Mouse (Mus musculus) heart, embryonic 13.5 days (tissue): ENCODE data around the gene Gpcpd1. TPM values are rescaled to one million over a fixed set of nuclear protein-coding genes. Genes with fewer than 3 reads are reported as not detected.
"Not testable (repeated sequence)": the region's sequence is repeated elsewhere in the genome, so short reads cannot be mapped to it uniquely, and the experiment has no call there.

Experiments used
- ATAC-seq: fragments of 200-750 bp; cut with Nextera tagmentation; 2 replicates; pipeline ENCODE4 v1.8.0; 2017; ENCODE audit warnings: moderate TSS enrichment; ENCODE audit not compliant: insufficient number of reproducible peaks, low FRiP score, low TSS enrichment; ENCODE audit errors: extremely low read depth
- H3K27ac ChIP-seq: fragments of 300-500 bp; sonication (generic); replicated peaks from 2 replicates; pipeline ENCODE4 v1.5.1; 2015; ENCODE audit warnings: moderate library complexity, mild to moderate bottlenecking, inconsistent platforms
- H3K27me3 ChIP-seq: fragments of 300-500 bp; sonication (generic); replicated peaks from 2 replicates; pipeline ENCODE4 v1.6.1; 2015; ENCODE audit warnings: mild to moderate bottlenecking, inconsistent platforms
- H3K36me3 ChIP-seq: fragments of 300-500 bp; sonication (generic); 2 replicates; pipeline ENCODE4 v1.6.1; 2015; ENCODE audit warnings: mild to moderate bottlenecking, inconsistent platforms
- H3K4me1 ChIP-seq: fragments of 300-500 bp; sonication (generic); 2 replicates; pipeline ENCODE4 v1.6.1; 2015; ENCODE audit warnings: inconsistent platforms
- H3K4me2 ChIP-seq: fragments of 300-500 bp; sonication (generic); 2 replicates; pipeline ENCODE4 v1.6.1; 2015; ENCODE audit warnings: inconsistent platforms, mild to moderate bottlenecking, moderate library complexity
- H3K4me3 ChIP-seq: fragments of 300-500 bp; sonication (generic); 2 replicates; pipeline ENCODE4 v1.5.1; 2015; ENCODE audit warnings: moderate library complexity, mild to moderate bottlenecking, inconsistent platforms
- H3K9ac ChIP-seq: fragments of 300-500 bp; sonication (generic); 2 replicates; pipeline ENCODE4 v1.6.1; 2015; ENCODE audit warnings: inconsistent platforms, mild to moderate bottlenecking, moderate library complexity
- H3K9me3 ChIP-seq: fragments of 300-500 bp; sonication (generic); 2 replicates; pipeline ENCODE4 v1.6.1; 2016; ENCODE audit warnings: inconsistent platforms
- WGBS: fragments of 180-500 bp; shearing (Covaris S2); methylation state at CpG from one replicate; pipeline ENCODE4 v1.1.7; 2015; ENCODE audit warnings: mixed read lengths; 5-methylcytosine and 5-hydroxymethylcytosine counted together
- polyA plus RNA-seq: library from polyadenylated mRNA; unstranded; fragments of >200 nt; fragmentation: Nextera tagmentation; extraction: Ambion mirVana; gene quantifications from 2 replicates; pipeline ENCODE4 v1.2.1, GENCODE M21; 2015

Gene Gpcpd1
- polyA plus RNA-seq, 1 experiment from 2014 or later: 31.6 TPM

DNA sequence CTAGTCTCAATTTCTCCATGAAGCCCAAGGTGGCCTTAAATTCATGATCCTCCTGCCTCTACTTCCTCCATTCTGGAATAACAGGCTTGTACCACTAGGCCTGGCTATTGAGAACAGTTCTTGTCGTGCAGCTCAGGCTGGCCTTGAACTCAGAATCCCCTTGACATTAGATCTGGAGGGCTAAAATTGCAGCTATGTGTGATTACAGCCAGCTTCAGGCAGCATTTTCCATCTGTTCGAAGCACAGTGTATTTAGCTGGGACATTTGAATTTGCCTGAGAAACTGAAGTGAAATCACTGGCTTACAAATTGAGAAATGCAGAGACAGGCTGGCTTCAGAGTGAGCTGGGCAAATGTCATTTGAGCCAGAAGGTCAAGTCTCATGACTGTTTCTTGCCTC lies 16.2 kb upstream of the Gpcpd1 start:
- Histone ChIP-seq H3K4me2 (no peak overlapping the region), H3K36me3 (no peaks in the 10 kb centered on the region), H3K27ac (no peak overlapping the region), H3K9me3 (no peaks in the 10 kb centered on the region), H3K4me1 (peaks cover 16% of the 10 kb centered on the region), H3K9ac (no peak overlapping the region), H3K4me3 (no peak overlapping the region), H3K27me3 (no peaks in the 10 kb centered on the region)
- 70% methylated on average over 2 of the region's 2 CpGs for WGBS
- ATAC-seq: no peak

DNA sequence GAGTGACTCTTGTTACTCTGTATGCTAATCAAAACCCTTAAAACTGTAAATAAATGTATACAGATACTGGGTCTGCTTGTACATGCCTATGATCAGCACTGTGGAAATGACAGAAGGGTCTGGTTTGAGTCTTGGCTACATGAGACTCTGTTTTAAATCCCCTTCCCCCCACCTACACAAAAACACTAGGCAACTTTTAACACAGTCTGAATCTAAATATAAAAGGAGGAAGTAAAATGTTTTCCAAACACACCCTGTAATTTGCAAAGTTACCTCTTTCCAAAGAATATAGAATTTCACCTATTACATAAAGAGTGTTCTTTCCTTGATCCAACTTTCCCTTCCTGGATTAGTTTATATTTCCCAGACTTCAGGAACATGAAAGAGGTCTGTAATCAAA lies 14.2 kb upstream of the Gpcpd1 start:
- Histone ChIP-seq H3K27ac (peak overlapping the region; percentile 41; the same call in 1 of the 2 replicates), H3K4me1 (peaks cover 10% of the 10 kb centered on the region), H3K9ac (no peak overlapping the region), H3K4me3 (no peak overlapping the region), H3K9me3 (no peaks in the 10 kb centered on the region), H3K27me3 (no peaks in the 10 kb centered on the region), H3K4me2 (no peak overlapping the region), H3K36me3 (no peaks in the 10 kb centered on the region)
- no peak for ATAC-seq

GRCm38 (mm10) chr2:132600081-132600480 lies 12.6 kb upstream of the Gpcpd1 start:
- WGBS: 81% methylated on average over 4 of the region's 4 CpGs
- Histone ChIP-seq H3K9ac (no peak overlapping the region), H3K27me3 (no peaks in the 10 kb centered on the region), H3K27ac (no peak overlapping the region), H3K4me1 (peaks cover 13% of the 10 kb centered on the region), H3K4me2 (no peak overlapping the region), H3K4me3 (no peak overlapping the region), H3K9me3 (no peaks in the 10 kb centered on the region), H3K36me3 (no peaks in the 10 kb centered on the region)
- no peak for ATAC-seq

- Histone ChIP-seq H3K36me3 (no peaks in the 10 kb centered on the region), H3K9me3 (no peaks in the 10 kb centered on the region)
- WGBS: 84% methylated on average over 6 of the region's 6 CpGs
Observed at GRCm38 (mm10) chr2:132599127-132599526, 11.6 kb upstream of the Gpcpd1 start.

GRCm38 (mm10) chr2:132597866-132598480 lies 10.4 kb upstream of the Gpcpd1 start:
- Histone ChIP-seq H3K27ac (peak overlapping the region; percentile 43; the same call in 1 of the 2 replicates), H3K9ac (no peak overlapping the region), H3K27me3 (no peaks in the 10 kb centered on the region), H3K4me2 (no peak overlapping the region), H3K4me3 (no peak overlapping the region), H3K9me3 (no peaks in the 10 kb centered on the region), H3K4me1 (peaks cover 13% of the 10 kb centered on the region), H3K36me3 (no peaks in the 10 kb centered on the region)
- ATAC-seq: no peak
- WGBS: 53% methylated on average over 3 of the region's 3 CpGs

More at GRCm38 (mm10) chr2:132599127-132599526, 11.6 kb upstream of the Gpcpd1 start:
- Histone ChIP-seq H3K4me2 (no peak overlapping the region), H3K4me3 (no peak overlapping the region), H3K27ac (no peak overlapping the region), H3K4me1 (peaks cover 13% of the 10 kb centered on the region), H3K27me3 (no peaks in the 10 kb centered on the region), H3K9ac (no peak overlapping the region)
- ATAC-seq: no peak

DNA sequence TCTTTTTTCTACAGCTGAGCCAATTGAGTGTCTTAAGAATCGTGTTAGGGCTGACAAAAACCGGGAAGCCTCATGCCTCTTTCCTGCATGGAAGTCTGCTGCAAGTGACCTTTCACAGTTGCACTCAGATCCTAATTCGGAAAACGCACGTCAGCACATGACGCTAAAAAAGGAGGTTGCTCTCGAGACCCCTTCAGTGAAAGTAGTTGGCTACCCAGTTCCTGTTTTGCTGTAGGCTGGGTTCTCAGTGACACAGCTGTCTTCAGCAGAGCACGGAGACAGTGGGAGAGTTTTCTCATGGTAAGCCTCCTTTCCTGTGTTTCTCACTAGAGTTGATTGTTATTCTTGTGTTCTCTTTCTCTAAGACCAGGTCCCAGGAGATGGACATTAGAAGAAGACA lies 9.7 kb upstream of the Gpcpd1 start:
- H3K27me3 ChIP-seq: no peaks in the 10 kb centered on the region
- H3K9me3 ChIP-seq: no peaks in the 10 kb centered on the region
- no peak overlapping the region for H3K9ac ChIP-seq
- no peak overlapping the region for H3K4me3 ChIP-seq
- no peak for ATAC-seq
- peak overlapping the region; percentile 43; the same call in 1 of the 2 replicates for H3K27ac ChIP-seq
- peaks cover 13% of the 10 kb centered on the region for H3K4me1 ChIP-seq
- H3K4me2 ChIP-seq: no peak overlapping the region
- 42% methylated on average over 8 of the region's 8 CpGs for WGBS
- no peaks in the 10 kb centered on the region for H3K36me3 ChIP-seq

DNA sequence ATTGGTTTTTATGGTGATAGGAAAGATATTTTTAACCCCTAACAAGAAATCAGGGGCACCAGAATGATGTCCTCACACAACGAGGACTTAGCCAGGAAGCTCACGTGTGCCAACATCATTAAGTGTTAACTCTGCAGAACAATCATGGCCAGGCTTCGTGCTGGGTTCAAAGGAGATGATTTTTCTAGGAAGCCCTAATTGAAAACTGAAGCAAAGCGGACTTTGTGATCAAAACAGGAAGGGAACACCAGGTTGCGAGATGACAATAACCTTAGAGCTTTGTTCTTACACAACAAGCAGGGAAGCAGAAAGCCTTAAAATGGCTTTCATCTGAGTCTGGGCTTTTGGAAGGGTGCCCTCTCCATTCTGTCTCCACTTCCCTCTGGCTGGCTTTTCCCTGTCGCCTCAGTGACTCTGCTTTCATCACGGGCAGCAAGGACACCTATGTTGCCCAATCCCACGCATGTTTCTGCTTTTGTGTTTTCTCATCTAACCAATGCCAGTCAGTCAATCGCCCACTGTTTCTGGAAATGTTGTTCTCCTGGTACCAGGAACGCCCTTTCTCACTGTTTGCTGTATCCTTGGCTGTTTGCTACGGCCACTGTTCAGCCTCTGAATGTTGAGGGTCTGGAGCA lies 8.2 kb upstream of the Gpcpd1 start:
- ATAC-seq: no peak
- H3K9ac ChIP-seq: no peak overlapping the region

GRCm38 (mm10) chr2:132592126-132592525 lies 4.6 kb upstream of the Gpcpd1 start:
- Histone ChIP-seq H3K9me3 (no peaks in the 10 kb centered on the region), H3K9ac (no peak overlapping the region), H3K27me3 (no peaks in the 10 kb centered on the region), H3K4me2 (no peak overlapping the region), H3K4me1 (peaks cover 15% of the 10 kb centered on the region), H3K36me3 (no peaks in the 10 kb centered on the region), H3K27ac (no peak overlapping the region), H3K4me3 (no peak overlapping the region)
- no peak for ATAC-seq
- WGBS: 69% methylated on average over 3 of the region's 3 CpGs

More for the DNA sequence above, 8.2 kb upstream of the Gpcpd1 start:
- Histone ChIP-seq H3K4me1 (peaks cover 14% of the 10 kb centered on the region), H3K27ac (no peak overlapping the region), H3K4me3 (no peak overlapping the region), H3K4me2 (no peak overlapping the region), H3K9me3 (no peaks in the 10 kb centered on the region), H3K36me3 (no peaks in the 10 kb centered on the region), H3K27me3 (no peaks in the 10 kb centered on the region)
- 73% methylated on average over 11 of the region's 11 CpGs for WGBS

DNA sequence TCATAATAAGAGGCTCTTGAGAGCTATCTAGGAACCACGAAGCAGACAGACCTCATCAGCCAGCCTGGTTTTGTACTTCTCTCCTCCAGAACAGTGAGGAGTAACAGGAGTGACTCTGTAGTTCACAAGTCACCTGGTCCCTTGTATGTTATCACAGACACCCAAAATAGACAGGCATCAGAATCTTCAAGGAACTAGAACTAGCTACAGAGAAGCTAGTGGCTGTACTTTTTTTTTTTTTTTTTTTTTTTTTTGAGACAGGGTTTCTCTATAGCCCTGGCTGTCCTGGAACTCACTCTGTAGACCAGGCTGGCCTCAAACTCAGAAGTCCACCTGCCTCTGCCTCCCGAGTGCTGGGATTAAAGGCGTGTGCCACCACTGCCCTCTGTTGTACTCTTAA lies 4.0 kb upstream of the Gpcpd1 start:
- 71% methylated on average over 3 of the region's 3 CpGs for WGBS
- H3K4me1 ChIP-seq: peaks cover 15% of the 10 kb centered on the region
- not testable (repeated sequence) for H3K9me3 ChIP-seq, H3K36me3 ChIP-seq, H3K4me3 ChIP-seq, H3K4me2 ChIP-seq, H3K27ac ChIP-seq, H3K27me3 ChIP-seq, H3K9ac ChIP-seq, ATAC-seq

DNA sequence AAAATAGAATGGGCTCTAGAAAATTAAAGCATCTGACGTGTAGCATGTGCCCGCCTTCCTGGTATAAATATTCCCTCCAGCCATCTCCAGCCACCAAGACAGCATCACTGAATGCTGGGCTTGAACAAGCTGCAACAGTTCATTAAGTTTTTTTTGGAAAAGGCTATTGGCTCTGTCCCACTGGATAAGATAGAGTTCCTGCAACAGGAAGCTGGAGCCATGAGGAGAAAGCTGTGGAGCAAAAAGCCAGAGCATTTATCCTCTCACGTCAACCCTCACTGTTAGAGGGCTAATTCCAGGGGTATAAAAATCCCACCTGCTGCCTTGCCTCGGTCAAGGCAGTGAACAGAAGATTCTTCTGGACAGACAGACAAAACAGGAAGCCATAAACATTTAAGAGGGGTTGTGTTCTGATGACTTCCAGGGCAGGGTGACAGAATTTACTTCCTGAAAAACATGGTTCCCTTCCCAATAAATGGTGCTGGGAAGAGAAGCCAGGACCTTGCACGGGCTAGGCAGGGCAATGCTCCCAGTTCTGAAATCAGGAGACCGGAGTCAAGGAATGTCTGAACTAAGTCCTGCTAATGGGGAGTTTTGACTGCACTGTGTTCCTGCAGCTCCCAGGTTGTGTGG lies 2.5 kb upstream of the Gpcpd1 start:
- Histone ChIP-seq H3K4me3 (no peak overlapping the region), H3K27ac (peak overlapping the region; percentile 76), H3K4me1 (peaks cover 20% of the 10 kb centered on the region), H3K4me2 (no peak overlapping the region), H3K27me3 (no peaks in the 10 kb centered on the region), H3K9me3 (no peaks in the 10 kb centered on the region), H3K9ac (no peak overlapping the region), H3K36me3 (no peaks in the 10 kb centered on the region)
- ATAC-seq: no peak
- 51% methylated on average over 6 of the region's 6 CpGs for WGBS

- Histone ChIP-seq H3K4me2 (no peak overlapping the region), H3K36me3 (no peaks in the 10 kb centered on the region), H3K9ac (no peak overlapping the region), H3K4me3 (no peak overlapping the region), H3K27ac (0 out of 2 replicates have a peak overlapping the region, but pooled peaks have one; percentile 5), H3K9me3 (no peaks in the 10 kb centered on the region), H3K4me1 (peaks cover 56% of the 10 kb centered on the region), H3K27me3 (no peaks in the 10 kb centered on the region)
- ATAC-seq: no peak
- 61% methylated on average over 3 of the region's 3 CpGs for WGBS
Observed at GRCm38 (mm10) chr2:132586006-132586405, 1.5 kb downstream of the Gpcpd1 start.
